Mouse (Mus musculus): ENCODE measurements around the gene Psmb10.

Psmb10 gene

DNA sequence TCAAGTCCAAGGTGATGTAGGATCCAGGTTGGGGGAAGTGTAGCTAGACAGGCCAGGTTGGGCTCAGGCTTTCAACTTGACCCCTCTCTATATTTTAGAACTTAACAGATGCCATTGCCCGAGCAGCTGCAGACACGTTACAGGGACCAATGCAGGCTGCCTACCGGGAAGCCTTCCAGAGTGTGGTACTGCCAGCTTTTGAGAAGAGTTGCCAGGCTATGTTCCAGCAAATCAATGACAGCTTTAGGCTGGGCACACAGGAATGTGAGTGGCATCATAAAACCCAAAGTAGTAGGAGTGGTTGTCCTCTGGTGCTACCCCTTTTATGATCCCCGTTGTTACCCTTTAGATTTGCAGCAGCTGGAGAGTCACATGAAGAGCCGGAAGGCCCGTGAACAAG lies 47.4 kb downstream of the Psmb10 start:
- in situ Hi-C loops (cut with MboI; ENCODE audit: low pct_unique_long_range_greater_than_20kb in 1 of 2, low sequenced_read_pairs in 2 of 2, unreplicated experiment in 1 of 2) = no loop called here

DNA sequence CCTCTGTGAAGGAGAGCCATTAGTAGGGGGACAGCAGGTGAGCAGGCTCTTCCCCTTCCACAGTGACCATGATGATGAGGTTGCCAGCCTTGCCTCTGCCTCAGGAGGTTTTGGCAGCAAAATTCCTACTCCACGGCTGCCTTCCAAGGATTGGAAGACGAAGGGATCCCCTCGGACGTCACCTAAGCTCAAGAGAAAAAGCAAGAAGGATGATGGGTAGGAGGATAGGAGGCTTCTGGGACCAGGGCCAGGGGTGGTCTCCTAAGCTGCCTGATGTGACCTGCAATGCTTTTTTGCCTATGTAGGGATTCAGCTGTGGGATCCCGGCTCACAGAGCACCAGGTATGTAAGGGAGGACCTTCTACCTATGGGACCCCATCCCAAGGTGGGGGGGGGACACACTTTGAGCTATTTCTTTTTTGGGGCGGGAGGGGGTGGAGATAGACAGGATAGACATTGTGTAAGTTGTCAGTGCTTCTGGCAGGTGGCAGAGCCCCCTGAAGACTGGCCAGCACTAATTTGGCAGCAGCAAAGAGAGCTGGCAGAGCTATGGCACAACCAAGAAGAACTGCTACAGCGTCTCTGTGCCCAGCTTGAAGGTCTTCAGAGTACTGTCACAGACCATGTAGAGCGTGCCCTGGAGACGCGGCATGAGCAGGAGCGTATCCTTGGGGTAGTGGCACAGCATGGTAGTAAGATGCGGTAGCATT lies 48.3 kb downstream of the Psmb10 start:
- in situ Hi-C loops (cut with MboI; ENCODE audit: low pct_unique_long_range_greater_than_20kb in 1 of 2, low sequenced_read_pairs in 2 of 2, unreplicated experiment in 1 of 2) = no loop called here
